Mouse (Mus musculus) midbrain, embryonic 13.5 days (tissue): ENCODE results near the gene Trim66. TPM values are rescaled to one million over a fixed set of nuclear protein-coding genes. Genes with fewer than 3 reads are reported as not detected.
A peak's percentile ranks its signal among the peaks of the same experiment; 100 is the strongest.

Experiments used
- ATAC-seq: fragments of 200-750 bp; cut with Nextera tagmentation; 2 replicates; pipeline ENCODE4 v1.8.0; 2017; ENCODE audit warnings: mild to moderate bottlenecking, moderate TSS enrichment, moderate library complexity
- H3K27ac ChIP-seq: fragments of 300-500 bp; sonication (generic); 2 replicates; pipeline ENCODE4 v1.5.1; 2015; ENCODE audit warnings: inconsistent platforms, mild to moderate bottlenecking, moderate library complexity
- H3K27me3 ChIP-seq: fragments of 300-500 bp; sonication (generic); 2 replicates; pipeline ENCODE4 v1.6.1; 2015; ENCODE audit warnings: mild to moderate bottlenecking, inconsistent platforms
- H3K36me3 ChIP-seq: fragments of 300-500 bp; sonication (generic); 2 replicates; pipeline ENCODE4 v1.6.1; 2015; ENCODE audit warnings: mild to moderate bottlenecking, inconsistent platforms
- H3K4me1 ChIP-seq: fragments of 300-500 bp; sonication (generic); replicated peaks from 2 replicates; pipeline ENCODE4 v1.6.1; 2015; ENCODE audit warnings: inconsistent platforms
- H3K4me2 ChIP-seq: fragments of 300-500 bp; sonication (generic); replicated peaks from 2 replicates; pipeline ENCODE4 v1.6.1; 2015; ENCODE audit warnings: moderate library complexity, mild to moderate bottlenecking, inconsistent platforms
- H3K4me3 ChIP-seq: fragments of 300-500 bp; sonication (generic); replicated peaks from 2 replicates; pipeline ENCODE4 v1.5.1; 2015; ENCODE audit warnings: mild to moderate bottlenecking, inconsistent platforms
- H3K9ac ChIP-seq: fragments of 300-500 bp; sonication (generic); replicated peaks from 2 replicates; pipeline ENCODE4 v1.6.1; 2015; ENCODE audit warnings: mild to moderate bottlenecking, inconsistent platforms
- H3K9me3 ChIP-seq: fragments of 300-500 bp; sonication (generic); 2 replicates; pipeline ENCODE4 v1.6.1; 2016; ENCODE audit warnings: mild to moderate bottlenecking, inconsistent platforms
- WGBS: fragments of 180-500 bp; shearing (Covaris S2); methylation state at CpG from one replicate; pipeline ENCODE4 v1.1.7; 2015; 5-methylcytosine and 5-hydroxymethylcytosine counted together
- polyA plus RNA-seq: library from polyadenylated mRNA; unstranded; fragments of >200 nt; fragmentation: Nextera tagmentation; extraction: Ambion mirVana; gene quantifications from 2 replicates; pipeline ENCODE4 v1.2.1, GENCODE M21; 2015

Gene Trim66
- polyA plus RNA-seq, 1 experiment from 2014 or later: 0.40 TPM

- Histone ChIP-seq H3K4me2 (peak overlapping the region; percentile 26; the same call in 1 of the 2 replicates), H3K4me1 (no peaks in the 10 kb centered on the region), H3K4me3 (no peak overlapping the region; the same call in 1 of the 2 replicates), H3K36me3 (no peaks in the 10 kb centered on the region), H3K27me3 (no peaks in the 10 kb centered on the region), H3K9me3 (no peaks in the 10 kb centered on the region), H3K9ac (no peak overlapping the region), H3K27ac (no peak overlapping the region)
- WGBS: 20% methylated on average over 7 of the region's 7 CpGs
- ATAC-seq: 0 out of 2 replicates have a peak, but pooled peaks have one; percentile 49
These were observed 27.2 kb downstream of the Trim66 start for GRCm38 (mm10) chr7:109480765-109481197.

GRCm38 (mm10) chr7:109477926-109478325 is 30.0 kb downstream of the Trim66 start:
- Histone ChIP-seq H3K4me1 (no peaks in the 10 kb centered on the region), H3K27ac (no peak overlapping the region), H3K4me2 (no peak overlapping the region), H3K9me3 (no peaks in the 10 kb centered on the region), H3K27me3 (no peaks in the 10 kb centered on the region), H3K36me3 (no peaks in the 10 kb centered on the region), H3K9ac (no peak overlapping the region), H3K4me3 (no peak overlapping the region)
- WGBS: 90% methylated on average over 3 of the region's 3 CpGs
- no peak for ATAC-seq

- Histone ChIP-seq H3K27ac (no peak overlapping the region), H3K4me1 (peaks cover 9% of the 10 kb centered on the region), H3K36me3 (no peaks in the 10 kb centered on the region), H3K4me3 (no peak overlapping the region), H3K9me3 (no peaks in the 10 kb centered on the region), H3K27me3 (no peaks in the 10 kb centered on the region), H3K9ac (no peak overlapping the region), H3K4me2 (no peak overlapping the region)
- WGBS: 71% methylated on average over 4 of the region's 4 CpGs
- no peak for ATAC-seq
These were observed 37.2 kb downstream of the Trim66 start for GRCm38 (mm10) chr7:109470700-109471099.

- peaks cover 9% of the 10 kb centered on the region for H3K4me1 ChIP-seq
- no peaks in the 10 kb centered on the region for H3K9me3 ChIP-seq
- no peak overlapping the region for H3K27ac ChIP-seq
- no peak overlapping the region for H3K4me3 ChIP-seq
- no peaks in the 10 kb centered on the region for H3K36me3 ChIP-seq
- no peak overlapping the region for H3K9ac ChIP-seq
- 60% methylated on average over 6 of the region's 6 CpGs for WGBS
- ATAC-seq: no peak
- H3K27me3 ChIP-seq: no peaks in the 10 kb centered on the region
- H3K4me2 ChIP-seq: no peak overlapping the region; the same call in 1 of the 2 replicates
These were observed 39.7 kb downstream of the Trim66 start for GRCm38 (mm10) chr7:109468262-109468701.

- Histone ChIP-seq H3K9me3 (no peaks in the 10 kb centered on the region), H3K4me1 (peaks cover 9% of the 10 kb centered on the region), H3K4me2 (no peak overlapping the region), H3K4me3 (no peak overlapping the region), H3K36me3 (no peaks in the 10 kb centered on the region), H3K9ac (no peak overlapping the region), H3K27me3 (no peaks in the 10 kb centered on the region), H3K27ac (no peak overlapping the region)
- WGBS: 61% methylated on average over 2 of the region's 2 CpGs
- no peak for ATAC-seq
These were observed 40.3 kb downstream of the Trim66 start for GRCm38 (mm10) chr7:109467591-109467990.

GRCm38 (mm10) chr7:109460698-109461097 is 47.2 kb downstream of the Trim66 start:
- ATAC-seq: no peak
- 89% methylated on average over 8 of the region's 8 CpGs for WGBS
- Histone ChIP-seq H3K4me3 (no peak overlapping the region), H3K36me3 (no peaks in the 10 kb centered on the region), H3K4me2 (no peak overlapping the region), H3K9ac (no peak overlapping the region), H3K9me3 (no peaks in the 10 kb centered on the region), H3K27ac (no peak overlapping the region), H3K4me1 (no peaks in the 10 kb centered on the region), H3K27me3 (no peaks in the 10 kb centered on the region)

GRCm38 (mm10) chr7:109456563-109456962 is 51.4 kb downstream of the Trim66 start:
- no peak for ATAC-seq
- no peak overlapping the region for H3K4me2 ChIP-seq
- no peaks in the 10 kb centered on the region for H3K36me3 ChIP-seq
- no peaks in the 10 kb centered on the region for H3K4me1 ChIP-seq
- no peak overlapping the region for H3K9ac ChIP-seq
- no peaks in the 10 kb centered on the region for H3K9me3 ChIP-seq
- WGBS: 81% methylated on average over 6 of the region's 6 CpGs
- H3K4me3 ChIP-seq: no peak overlapping the region
- no peak overlapping the region for H3K27ac ChIP-seq
- H3K27me3 ChIP-seq: no peaks in the 10 kb centered on the region

- Histone ChIP-seq H3K4me2 (no peak overlapping the region), H3K4me3 (no peak overlapping the region), H3K4me1 (no peaks in the 10 kb centered on the region), H3K9me3 (no peaks in the 10 kb centered on the region), H3K27ac (no peak overlapping the region), H3K27me3 (no peaks in the 10 kb centered on the region), H3K36me3 (no peaks in the 10 kb centered on the region), H3K9ac (no peak overlapping the region)
- WGBS: 56% methylated on average over 2 of the region's 2 CpGs
- no peak for ATAC-seq
These were observed 52.2 kb downstream of the Trim66 start for GRCm38 (mm10) chr7:109455748-109456147.

- Histone ChIP-seq H3K27me3 (no peaks in the 10 kb centered on the region), H3K4me3 (no peak overlapping the region), H3K9ac (no peak overlapping the region), H3K4me2 (no peak overlapping the region), H3K27ac (no peak overlapping the region), H3K36me3 (no peaks in the 10 kb centered on the region), H3K9me3 (no peaks in the 10 kb centered on the region), H3K4me1 (no peaks in the 10 kb centered on the region)
- no peak for ATAC-seq
- WGBS: 90% methylated on average over 9 of the region's 9 CpGs
These were observed 53.1 kb downstream of the Trim66 start for GRCm38 (mm10) chr7:109454856-109455255.

GRCm38 (mm10) chr7:109448060-109448459 is 59.9 kb downstream of the Trim66 start:
- 49% methylated on average over 2 of the region's 2 CpGs for WGBS
- no peaks in the 10 kb centered on the region for H3K27me3 ChIP-seq
- H3K9ac ChIP-seq: no peak overlapping the region
- no peaks in the 10 kb centered on the region; the same call in 1 of the 2 replicates for H3K4me1 ChIP-seq
- no peaks in the 10 kb centered on the region for H3K9me3 ChIP-seq
- no peak overlapping the region for H3K27ac ChIP-seq
- no peaks in the 10 kb centered on the region for H3K36me3 ChIP-seq
- no peak overlapping the region for H3K4me3 ChIP-seq
- H3K4me2 ChIP-seq: no peak overlapping the region
- ATAC-seq: no peak

- 0 out of 2 replicates have a peak, but pooled peaks have one; percentile 28 for ATAC-seq
- H3K27me3 ChIP-seq: no peaks in the 10 kb centered on the region
These were observed 62.9 kb downstream of the Trim66 start for GRCm38 (mm10) chr7:109445012-109445411.

GRCm38 (mm10) chr7:109442739-109443138 is 65.2 kb downstream of the Trim66 start:
- Histone ChIP-seq H3K4me2 (no peak overlapping the region), H3K9me3 (no peaks in the 10 kb centered on the region), H3K36me3 (no peaks in the 10 kb centered on the region), H3K4me3 (no peak overlapping the region), H3K27ac (no peak overlapping the region), H3K9ac (no peak overlapping the region), H3K4me1 (peaks cover 46% of the 10 kb centered on the region), H3K27me3 (no peaks in the 10 kb centered on the region)
- no peak for ATAC-seq
- WGBS: 84% methylated on average over 5 of the region's 5 CpGs

More at GRCm38 (mm10) chr7:109445012-109445411, 62.9 kb downstream of the Trim66 start:
- Histone ChIP-seq H3K4me1 (peaks cover 27% of the 10 kb centered on the region), H3K4me2 (no peak overlapping the region), H3K4me3 (no peak overlapping the region), H3K9me3 (no peaks in the 10 kb centered on the region), H3K27ac (no peak overlapping the region), H3K9ac (no peak overlapping the region), H3K36me3 (no peaks in the 10 kb centered on the region)
- 8% methylated on average over 6 of the region's 6 CpGs for WGBS

- H3K9me3 ChIP-seq: no peaks in the 10 kb centered on the region
- 80% methylated on average over 9 of the region's 9 CpGs for WGBS
- no peak overlapping the region for H3K4me3 ChIP-seq
- H3K4me1 ChIP-seq: peaks cover 58% of the 10 kb centered on the region
- no peaks in the 10 kb centered on the region for H3K27me3 ChIP-seq
- H3K27ac ChIP-seq: no peak overlapping the region
- H3K4me2 ChIP-seq: peak overlapping the region; percentile 23; the same call in 1 of the 2 replicates
- ATAC-seq: no peak
- no peaks in the 10 kb centered on the region for H3K36me3 ChIP-seq
- no peak overlapping the region for H3K9ac ChIP-seq
These were observed 67.2 kb downstream of the Trim66 start for GRCm38 (mm10) chr7:109440697-109441269.
